Mouse (Mus musculus) adrenal gland, adult 8-10 months (tissue): ENCODE data around the gene Acvr1. TPM values are rescaled to one million over a fixed set of nuclear protein-coding genes. Genes with fewer than 3 reads are reported as not detected.

Experiments
- DNase-seq: peaks from one replicate; pipeline ENCODE4 v3.0.0; 2022
- total RNA-seq, 4 experiments: library from RNA; stranded (reverse); gene quantifications; 2 replicates each; pipeline ENCODE4 v1.2.4; 2022

Gene Acvr1
- total RNA-seq, 4 experiments from 2014 or later, result 32.9 to 91.3 (median 59.6) TPM

DNA sequence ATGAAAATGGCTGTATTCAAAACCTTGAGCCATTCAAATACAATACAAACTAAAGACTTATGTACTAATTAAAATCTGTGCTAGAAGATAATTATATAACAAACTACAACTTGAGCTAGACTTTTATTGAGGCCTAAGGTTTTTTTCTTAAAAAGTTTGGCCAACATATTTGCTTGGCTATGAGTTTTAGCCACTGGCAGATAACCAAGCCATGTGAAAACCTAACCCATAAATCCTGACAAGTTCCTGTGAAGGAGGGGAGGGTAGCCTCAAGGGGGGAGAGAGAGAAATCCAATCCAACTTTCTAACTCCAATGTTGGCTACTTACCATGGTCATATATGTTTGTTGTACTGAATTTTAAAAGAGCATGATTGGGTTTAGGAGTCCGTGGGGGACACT lies 48.4 kb downstream of the Acvr1 start:
- no peak for DNase-seq

DNA sequence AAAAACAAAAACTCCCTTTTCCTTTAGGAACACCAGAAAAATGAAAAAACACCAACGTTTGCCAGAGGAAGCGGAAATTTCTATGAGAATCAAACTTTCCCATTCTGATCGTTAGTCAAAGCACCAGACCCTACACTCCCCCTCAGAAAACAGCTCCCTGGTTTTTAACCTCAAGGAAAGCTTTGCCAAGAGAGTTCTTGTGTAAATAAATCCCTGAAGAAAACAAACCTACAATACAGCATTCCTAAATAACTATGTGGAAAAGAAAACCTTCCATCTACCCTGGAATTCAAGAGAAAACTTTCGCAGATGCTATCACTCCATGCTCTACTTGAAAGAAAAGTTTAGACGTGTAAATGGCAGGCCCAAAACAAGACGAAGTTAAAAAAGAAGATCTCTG lies 50.0 kb downstream of the Acvr1 start:
- DNase-seq, result no peak

- no peak for DNase-seq
These were observed 51.0 kb downstream of the Acvr1 start for GRCm38 (mm10) chr2:58516000-58516399.

- no peak for DNase-seq
These were observed 52.5 kb downstream of the Acvr1 start for GRCm38 (mm10) chr2:58514489-58514888.

DNA sequence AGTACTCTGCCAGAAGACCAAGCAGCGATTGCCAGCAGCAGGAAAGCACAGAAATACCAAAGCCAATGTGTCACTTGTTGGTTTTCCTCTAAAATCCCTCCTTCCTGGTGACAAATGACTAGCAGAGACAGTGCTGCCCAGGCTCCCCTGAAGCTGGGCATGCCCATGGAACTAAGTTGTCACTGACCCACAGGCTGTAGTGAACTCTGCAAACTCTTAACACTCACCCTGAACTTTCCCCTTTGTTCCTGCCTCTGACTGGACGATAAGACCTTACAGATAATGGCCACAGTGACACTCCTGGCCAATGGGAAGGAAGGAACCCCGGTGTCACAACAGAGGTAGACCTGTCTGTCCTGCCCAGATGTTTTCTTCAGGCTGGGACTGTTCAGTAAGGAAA lies 53.7 kb downstream of the Acvr1 start:
- DNase-seq, result no peak

GRCm38 (mm10) chr2:58510192-58510591 lies 56.8 kb downstream of the Acvr1 start:
- DNase-seq, result no peak

DNA sequence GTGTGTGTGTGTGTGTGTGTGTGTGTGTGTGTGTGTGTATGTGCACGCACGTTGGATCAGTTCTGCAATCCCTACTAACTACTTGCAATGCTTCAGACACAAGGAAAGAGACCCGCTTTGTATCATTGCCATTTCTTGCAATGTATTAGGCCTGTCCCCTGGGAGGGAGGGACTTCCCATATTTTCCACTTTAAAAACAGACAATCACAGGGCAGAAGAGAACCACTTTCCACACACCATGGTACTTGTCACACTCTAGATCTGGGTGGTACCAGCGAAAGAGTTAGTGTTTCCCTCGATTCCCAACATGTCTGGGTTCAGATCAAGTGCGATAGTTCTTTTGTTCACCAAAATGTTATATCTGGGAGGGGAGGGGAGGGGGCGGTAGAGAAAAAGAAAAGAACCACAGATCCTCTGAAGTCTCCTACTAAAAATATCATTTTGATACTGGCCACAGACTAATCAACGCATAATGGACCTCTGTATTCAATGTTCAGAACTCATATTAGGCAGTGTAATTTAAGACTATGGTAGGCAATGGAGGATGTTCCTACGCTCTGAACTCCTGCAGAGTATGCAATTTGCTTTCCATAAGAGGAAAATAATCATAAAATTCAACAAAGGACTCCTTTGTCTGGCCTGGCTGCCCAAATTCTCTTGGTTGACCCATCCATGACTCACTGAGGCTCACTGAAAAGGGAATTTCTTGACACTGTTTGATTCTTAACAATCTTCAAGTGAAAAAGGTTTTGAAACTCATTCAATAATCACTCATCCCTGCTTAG lies 61.5 kb downstream of the Acvr1 start:
- no peak for DNase-seq

DNA sequence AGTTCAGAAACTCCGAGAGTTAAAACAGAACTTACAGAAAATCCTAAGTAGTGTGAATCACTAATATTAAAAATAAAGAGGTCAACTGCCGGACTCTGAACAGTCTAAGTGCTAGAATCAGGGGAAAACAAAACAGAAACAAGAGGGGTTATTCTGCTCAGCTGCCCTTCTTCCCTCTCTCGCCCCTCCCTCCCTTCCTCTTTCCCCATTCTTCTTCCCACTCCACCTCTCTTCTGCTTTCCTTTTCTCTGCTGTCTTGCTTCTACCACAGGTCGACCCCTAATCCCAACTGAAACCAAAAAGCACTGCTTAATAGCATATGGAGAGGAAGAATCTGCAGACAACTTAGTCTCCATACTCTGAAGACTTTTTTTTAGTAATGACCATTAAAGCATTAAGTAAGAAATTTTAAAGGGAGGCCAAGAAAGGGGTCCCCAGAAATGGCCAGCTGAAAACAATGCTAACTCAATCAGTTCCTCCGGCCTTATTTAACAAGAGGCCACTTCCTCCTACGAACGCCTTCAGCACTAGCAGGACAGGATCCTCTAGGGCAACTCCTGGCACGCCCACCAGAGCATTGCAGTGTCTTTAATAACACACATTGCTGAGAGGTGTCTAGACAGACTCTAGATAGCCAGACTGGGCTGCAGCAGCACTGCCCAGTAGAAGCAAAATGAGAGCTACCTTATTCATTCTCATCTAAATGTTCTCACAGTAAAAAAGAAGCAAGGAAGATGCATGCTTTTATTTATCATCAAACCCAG lies 70.1 kb downstream of the Acvr1 start:
- DNase-seq, result no peak

GRCm38 (mm10) chr2:58495271-58495670 lies 71.7 kb downstream of the Acvr1 start:
- DNase-seq, result no peak

GRCm38 (mm10) chr2:58493685-58494635 lies 73.0 kb downstream of the Acvr1 start:
- DNase-seq, result no peak

GRCm38 (mm10) chr2:58489275-58489674 lies 77.7 kb downstream of the Acvr1 start:
- no peak for DNase-seq

- no peak for DNase-seq
These were observed 78.6 kb downstream of the Acvr1 start for GRCm38 (mm10) chr2:58488404-58488803.

- DNase-seq, result peak; percentile 38
These were observed 79.7 kb downstream of the Acvr1 start for GRCm38 (mm10) chr2:58487279-58487560.

- DNase-seq, result no peak
These were observed 80.3 kb downstream of the Acvr1 start for GRCm38 (mm10) chr2:58486441-58487278.

- DNase-seq, result no peak
These were observed 81.3 kb downstream of the Acvr1 start for GRCm38 (mm10) chr2:58485683-58486082.

- no peak for DNase-seq
These were observed 81.8 kb downstream of the Acvr1 start for GRCm38 (mm10) chr2:58485152-58485551.

GRCm38 (mm10) chr2:58484284-58484965 lies 82.5 kb downstream of the Acvr1 start:
- DNase-seq, result no peak

DNA sequence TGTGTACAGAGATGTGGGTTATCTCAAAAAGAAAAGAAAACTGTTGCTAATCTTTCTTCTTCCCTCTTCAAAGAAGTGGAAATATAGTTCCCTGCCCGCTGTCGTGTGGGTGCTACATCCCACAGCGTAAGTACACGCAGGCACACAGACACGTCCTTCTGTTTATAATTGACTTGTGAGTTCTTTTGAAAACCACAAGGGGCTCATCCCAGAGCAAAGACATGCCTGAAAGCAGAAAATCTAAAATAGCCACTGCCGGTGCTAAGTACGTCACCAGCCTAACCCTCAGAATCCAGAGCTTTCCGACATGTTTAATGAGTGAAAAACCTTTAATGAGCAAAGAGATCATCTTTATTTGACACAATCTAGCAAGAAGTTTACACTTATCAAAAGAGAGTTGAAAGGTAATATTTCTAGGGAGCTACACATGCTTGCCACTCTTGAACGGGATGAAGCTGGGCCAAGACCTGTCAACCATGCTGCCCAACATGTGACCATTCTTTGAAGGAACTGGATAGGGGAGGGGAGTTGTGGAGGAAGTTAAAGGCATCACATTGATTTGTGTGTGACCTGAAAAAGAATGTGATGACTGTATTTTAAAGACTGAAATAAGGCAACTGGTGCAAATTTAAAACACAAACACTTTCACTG lies 85.4 kb downstream of the Acvr1 start:
- DNase-seq, result no peak

DNA sequence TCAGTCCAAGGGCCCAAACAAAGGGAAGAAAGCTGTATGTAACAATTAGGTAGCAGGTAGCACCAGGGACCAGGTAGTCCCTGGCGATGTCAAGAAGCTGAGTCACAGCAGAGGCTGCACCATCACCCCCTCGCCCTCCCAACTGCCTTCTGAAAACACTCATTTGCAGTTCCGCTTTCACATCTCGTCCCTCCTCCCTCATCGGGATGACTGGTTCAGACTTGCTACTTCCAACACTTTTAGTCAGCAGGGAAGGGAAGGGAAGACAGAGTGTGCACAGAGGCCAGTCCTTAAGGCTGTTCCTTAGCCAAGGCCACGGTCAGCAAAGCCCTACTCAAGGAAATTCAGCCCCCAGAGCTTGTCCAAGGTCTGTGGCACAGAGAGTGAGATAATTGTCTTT lies 86.2 kb downstream of the Acvr1 start:
- DNase-seq, result no peak

- DNase-seq, result no peak
These were observed 87.4 kb downstream of the Acvr1 start for GRCm38 (mm10) chr2:58479536-58479935.

DNA sequence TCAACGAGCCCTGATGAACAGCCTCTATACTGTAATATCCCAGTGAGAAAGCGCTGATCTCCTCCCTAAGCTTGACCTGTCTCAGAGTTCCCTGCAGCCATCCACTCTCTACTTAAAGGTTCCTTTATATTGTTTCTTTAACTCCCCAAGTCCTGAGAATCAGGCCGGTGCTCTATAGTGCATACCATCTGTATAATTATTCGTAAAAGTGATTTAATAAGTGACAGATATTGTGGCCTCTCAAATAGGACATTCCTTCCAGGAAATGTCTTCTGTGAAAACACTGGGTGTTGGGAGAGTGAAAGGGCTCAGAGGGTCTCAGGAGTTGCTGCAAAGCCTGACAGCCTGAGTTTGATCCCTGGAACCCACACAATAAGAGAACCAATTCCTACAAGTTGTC lies 88.8 kb downstream of the Acvr1 start:
- DNase-seq, result no peak
